Mouse (Mus musculus): ENCODE measurements around the gene Pklr. TPM values are rescaled to one million over a fixed set of nuclear protein-coding genes. Genes with fewer than 3 reads are reported as not detected.

Pklr gene
- not detected for total RNA-seq (2023)

GRCm38 (mm10) chr3:89135958-89136357 lies at the start of gene Pklr:
TSS of gene Pklr (plus strand) at chr3:89136142.

DNA sequence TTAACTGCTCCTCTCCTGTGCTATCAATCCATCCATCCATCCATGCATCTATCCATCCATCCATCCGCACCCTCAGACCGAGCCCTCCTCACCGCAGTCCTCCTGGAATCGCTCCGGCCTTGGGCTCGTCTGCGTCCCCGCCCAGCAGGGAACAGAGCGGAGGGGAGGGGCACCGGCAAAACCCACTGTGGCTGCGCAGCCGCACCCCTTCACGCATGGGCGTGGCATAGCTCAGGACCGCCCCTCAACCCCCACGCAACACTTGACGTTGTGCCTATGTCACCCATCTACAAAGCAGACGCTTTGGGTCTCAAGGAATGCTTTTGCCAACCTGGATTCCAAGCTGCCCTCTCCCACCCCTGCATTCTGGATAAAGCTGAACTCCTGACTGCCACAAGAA lies 42.8 kb upstream of the Pklr start, which contains the start of gene Rusc1:
Gene Rusc1, minus strand, starts transcription at position 137 of the 400 bp plus-strand sequence.

GRCm38 (mm10) chr3:89100811-89101210 lies 35.1 kb upstream of the Pklr start, which contains the start of gene Gm43738:
TSS of gene Gm43738 (minus strand) at chr3:89101099.

DNA sequence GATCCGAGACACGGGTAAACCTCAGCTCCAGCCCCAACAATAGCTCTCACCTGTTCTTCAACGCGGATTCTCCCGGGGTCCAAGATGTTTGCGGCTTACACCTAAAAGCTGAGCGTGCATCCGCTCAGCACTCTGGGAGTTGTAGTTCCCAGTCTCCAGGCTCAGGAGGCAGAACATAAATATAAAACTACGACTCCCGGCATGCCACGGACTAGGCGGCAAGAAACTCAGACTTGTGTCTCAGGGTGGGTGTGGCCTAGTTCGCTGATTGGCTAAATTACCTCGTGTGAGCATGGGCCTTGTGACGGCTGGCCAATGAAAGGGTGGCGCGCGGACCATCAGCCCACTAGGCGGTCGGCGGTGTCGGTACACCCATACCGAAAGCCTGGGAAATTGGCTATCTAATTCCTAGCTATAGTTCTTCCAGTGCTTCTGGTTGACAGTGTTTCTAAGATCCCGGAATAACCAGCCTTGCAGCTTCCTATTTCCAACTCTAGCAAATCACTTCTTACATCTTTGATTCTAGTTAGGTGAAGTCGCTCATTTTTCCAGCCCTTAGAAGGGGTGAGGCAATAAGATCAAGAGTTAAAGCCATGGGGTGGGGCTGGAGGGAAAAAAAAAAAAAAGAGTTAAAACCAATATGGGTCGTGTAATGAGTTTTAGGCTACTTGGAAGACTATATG lies 34.0 kb upstream of the Pklr start, which contains the start of gene Fdps:
Gene Fdps, minus strand, starts transcription at position 148 of the 683 bp plus-strand sequence.

GRCm38 (mm10) chr3:89159616-89160344 lies 23.8 kb downstream of the Pklr start, which contains the start of gene Hcn3:
TSS of gene Hcn3 (minus strand) at chr3:89160196.

GRCm38 (mm10) chr3:89164506-89165267 lies 28.7 kb downstream of the Pklr start, which contains the start of gene Clk2:
TSS of gene Clk2 (plus strand) at chr3:89164795.

DNA sequence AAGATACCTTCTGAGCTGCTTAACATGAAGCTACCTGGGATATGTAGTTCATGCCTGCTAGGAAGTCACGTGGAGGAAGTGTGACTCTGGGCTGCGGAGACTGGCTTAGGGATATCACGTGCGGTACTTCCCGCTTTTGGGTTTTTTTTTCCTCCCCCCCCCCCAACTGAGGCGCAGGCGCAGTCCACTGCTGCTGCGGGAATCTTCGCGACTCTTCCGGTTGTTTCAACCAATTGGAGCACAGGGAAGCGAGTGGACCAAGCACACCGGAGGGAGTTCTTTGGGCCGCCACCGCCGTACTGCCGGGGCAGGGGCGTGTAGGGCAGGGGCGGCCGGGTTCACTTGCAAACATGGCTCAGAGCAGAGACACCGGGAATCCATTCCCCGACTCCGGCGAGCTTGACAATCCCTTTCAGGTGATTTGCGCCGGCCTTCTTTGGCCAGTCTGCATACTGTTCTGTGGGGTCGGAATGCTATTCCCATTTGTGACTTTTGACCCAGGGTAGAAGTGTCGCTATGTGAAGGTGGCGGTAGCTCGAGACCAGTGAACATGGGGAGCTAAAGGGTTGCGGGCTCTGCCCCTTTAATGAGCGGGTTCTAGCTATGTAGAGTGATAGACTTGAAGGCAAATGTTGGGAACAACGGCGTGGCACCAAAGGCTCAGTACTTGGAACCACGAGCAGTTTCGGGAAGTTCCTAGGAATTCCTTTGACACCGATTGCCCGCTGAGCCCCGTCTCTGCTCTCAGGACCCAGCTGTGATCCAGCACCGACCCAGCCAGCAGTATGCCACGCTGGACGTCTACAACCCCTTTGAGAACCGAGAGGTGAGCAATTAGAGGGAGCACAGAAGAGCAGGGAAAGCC lies 41.5 kb downstream of the Pklr start, which contains the start of gene Scamp3:
Gene Scamp3, plus strand, starts transcription at position 232 of the 865 bp plus-strand sequence.

GRCm38 (mm10) chr3:89183058-89183958 lies 47.4 kb downstream of the Pklr start, which contains the start of gene Fam189b:
TSS of gene Fam189b (plus strand) at chr3:89183143.

Other genes with a start within 250 kb of the Pklr start
- 10 to 100 TPM; 14.3 to 17.2 TPM for gene Msto1, start 222.1 kb upstream of the Pklr start, total RNA-seq (2023)
- gene Ash1l, start 185.5 kb upstream of the Pklr start, total RNA-seq (2023) = 100 to 1,000 TPM; 108 to 111 TPM
- 100 to 1,000 TPM; 100 to 103 TPM for gene Dap3, start 185.0 kb upstream of the Pklr start, total RNA-seq (2023)
- 10 to 100 TPM; 52.2 to 54.5 TPM for gene Rusc1, start 42.8 kb upstream of the Pklr start, total RNA-seq (2023)
- not detected for gene Gm43738, start 35.0 kb upstream of the Pklr start, total RNA-seq (2023)
- gene Fdps, start 34.2 kb upstream of the Pklr start, total RNA-seq (2023) = 10 to 100 TPM; 19.8 to 21.0 TPM
- 1 to 10 TPM; 2.7 to 4.7 TPM for gene Hcn3, start 24.1 kb downstream of the Pklr start, total RNA-seq (2023)
- 100 to 1,000 TPM; 162 to 174 TPM for gene Clk2, start 28.7 kb downstream of the Pklr start, total RNA-seq (2023)
- 100 to 1,000 TPM; 108 to 133 TPM for gene Scamp3, start 41.3 kb downstream of the Pklr start, total RNA-seq (2023)
- 10 to 100 TPM; 22.6 to 25.4 TPM for gene Fam189b, start 47.0 kb downstream of the Pklr start, total RNA-seq (2023)
- 10 to 100 TPM; 89.2 to 94.7 TPM for gene Gba, start 66.8 kb downstream of the Pklr start, total RNA-seq (2023)
- gene Thbs3, start 79.0 kb downstream of the Pklr start, total RNA-seq (2023) = 1 to 10 TPM; 6.8 to 9.9 TPM
- 100 to 1,000 TPM; 144 to 228 TPM for gene Mtx1, start 90.9 kb downstream of the Pklr start, total RNA-seq (2023)
- 1 to 10 TPM; 1.1 to 1.3 TPM for gene Muc1, start 92.9 kb downstream of the Pklr start, total RNA-seq (2023)
- 100 to 1,000 TPM in 1 of 2 experiments, 10 to 100 TPM in 1; 97.1 to 103 TPM for gene Krtcap2, start 109.8 kb downstream of the Pklr start, total RNA-seq (2023)
- 1 to 10 TPM; 4.8 to 5.0 TPM for gene Trim46, start 110.2 kb downstream of the Pklr start, total RNA-seq (2023)
- 10 to 100 TPM; 76.7 to 98.6 TPM for gene Dpm3, start 123.2 kb downstream of the Pklr start, total RNA-seq (2023)
- gene Slc50a1, start 134.4 kb downstream of the Pklr start, total RNA-seq (2023) = 100 to 1,000 TPM; 163 to 165 TPM
- 1 to 10 TPM; 1.6 to 3.7 TPM for gene Efna1, start 145.0 kb downstream of the Pklr start, total RNA-seq (2023)
- not detected for gene Efna3, start 186.8 kb downstream of the Pklr start, total RNA-seq (2023)
- under 1 TPM in 1 of 2 experiments, not detected in 1; 0.67 TPM for gene Efna4, start 201.9 kb downstream of the Pklr start, total RNA-seq (2023)
- 1 to 10 TPM; 7.2 to 7.7 TPM for gene Adam15, start 213.9 kb downstream of the Pklr start, total RNA-seq (2023)
- not detected for gene Dcst2, start 225.8 kb downstream of the Pklr start, total RNA-seq (2023)
- gene Dcst1, start 229.1 kb downstream of the Pklr start, total RNA-seq (2023) = not detected

Measured in B cell, adult 67 days (primary cell).